In the genomic region with DNA sequence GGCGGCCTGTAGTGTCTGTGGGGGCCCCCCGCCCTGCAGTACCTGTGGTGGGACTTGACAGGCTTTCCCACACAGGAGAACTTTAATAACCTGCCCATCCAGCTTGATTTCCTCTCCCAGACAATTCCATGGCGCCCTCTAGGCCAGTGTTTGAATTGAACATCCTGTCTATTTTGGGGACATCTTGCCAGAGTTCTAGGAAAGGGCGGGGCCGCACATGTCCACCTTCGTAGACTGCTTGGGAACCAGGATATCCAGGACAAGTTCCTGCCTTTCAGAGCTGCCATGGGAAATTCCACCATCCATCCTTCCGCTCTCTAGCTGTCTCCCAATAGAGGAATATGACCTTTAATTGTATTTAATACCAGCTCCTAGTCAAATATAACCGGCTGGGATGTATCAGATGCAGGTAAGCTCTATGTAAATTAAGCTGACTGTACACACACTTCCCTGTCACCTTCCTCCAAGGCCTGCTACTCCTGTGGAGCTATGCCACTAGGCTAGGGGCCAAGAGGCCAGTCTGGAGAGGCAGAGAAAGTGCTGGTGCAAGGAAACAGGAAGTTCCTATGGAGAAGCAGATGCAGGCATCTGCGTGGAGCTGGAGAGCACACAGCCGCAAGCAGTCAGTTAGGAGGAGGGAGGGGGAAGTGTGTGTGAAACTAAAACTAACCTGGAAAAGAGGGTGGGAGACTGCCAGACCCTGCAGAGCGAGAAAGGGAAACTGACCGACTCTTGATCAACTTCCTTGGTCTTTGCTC, we compare ENCODE assay signal across 9 mouse cellular contexts. TPM values are rescaled to one million over a fixed set of nuclear protein-coding genes. Genes with fewer than 3 reads are reported as not detected.
DNase-seq lines count a peak whose midpoint lies in the region; ATAC-seq and TF ChIP-seq lines count a peak whose summit lies in the region.
"Had no signal": no experiment of that assay in that cellular context is flagged by ENCODE, and none has a peak within 500 bp of the region (broad histone marks: within the 10 kb centered on the region; RNA-seq: fewer than 3 reads in every experiment).

No protein-coding gene starts in this region.

- no peak overlapping the region for H3K4me3 ChIP-seq in layer of hippocampus, adult 2 months
- no peak overlapping the region for H3K4me3 ChIP-seq in kidney, postnatal 0 days (replicated peaks; ENCODE audit: low read depth, low read length)
- H3K4me3 ChIP-seq in hindbrain, embryonic 10.5 days = no peak overlapping the region
- H3K4me3 ChIP-seq: myocyte had no signal

- no peaks in the 10 kb centered on the region for H3K27me3 ChIP-seq in kidney, postnatal 0 days (ENCODE audit: insufficient read depth, low read length)
- no peaks in the 10 kb centered on the region for H3K27me3 ChIP-seq in hindbrain, embryonic 10.5 days (ENCODE audit: insufficient read depth, poor library complexity, severe bottlenecking)

- no peak for DNase-seq in layer of hippocampus, adult 2 months (ENCODE audit: low spot score in 2 of 2)
- DNase-seq in layer of hippocampus, adult 18-20 months (ENCODE audit: low spot score in 2 of 2) = no peak
- DNase-seq in heart, adult 8-10 months (ENCODE audit: low spot score) = peak; percentile 75
- peak; percentile 28 for DNase-seq in kidney, postnatal 0 days (ENCODE audit: low spot score)
- DNase-seq in T-cell, adult 2 months (ENCODE audit: low spot score) = no peak
- DNase-seq in thymus, postnatal 14 days = no peak
- no peak for DNase-seq in hindbrain, embryonic 10.5 days (ENCODE audit: low spot score)

- 75% methylated on average over 12 of the region's 12 CpGs for WGBS in kidney, postnatal 0 days
- 86% methylated on average over 12 of the region's 12 CpGs for WGBS in hindbrain, embryonic 10.5 days

- H3K4me2 ChIP-seq in kidney, postnatal 0 days (ENCODE audit: low read length) = no peak overlapping the region

- 0 out of 2 replicates have a peak, but pooled peaks cover 4% of the 10 kb centered on the region for H3K36me3 ChIP-seq in kidney, postnatal 0 days (ENCODE audit: insufficient read depth, low read length)
- H3K36me3 ChIP-seq in hindbrain, embryonic 10.5 days = peaks cover 27% of the 10 kb centered on the region

- H3K9me3 ChIP-seq in kidney, postnatal 0 days (replicated peaks; ENCODE audit: low read length) = no peaks in the 10 kb centered on the region
- no peaks in the 10 kb centered on the region for H3K9me3 ChIP-seq in hindbrain, embryonic 10.5 days

- H3K4me1 ChIP-seq in kidney, postnatal 0 days (replicated peaks; ENCODE audit: insufficient read depth, low read length) = peaks cover 4% of the 10 kb centered on the region
- H3K4me1 ChIP-seq in hindbrain, embryonic 10.5 days (replicated peaks) = peaks cover 15% of the 10 kb centered on the region

- no peak overlapping the region for H3K27ac ChIP-seq in layer of hippocampus, adult 2 months
- H3K27ac ChIP-seq in kidney, postnatal 0 days = peak overlapping the region; percentile 28
- no peak overlapping the region; the same call in 1 of the 2 replicates for H3K27ac ChIP-seq in hindbrain, embryonic 10.5 days

- peak; percentile 31 for TF ChIP-seq CTCF in layer of hippocampus, adult 2 months (conservative IDR thresholded peaks at IDR 0.05)
- no peak for TF ChIP-seq CTCF in kidney, postnatal 0 days (IDR thresholded peaks at IDR 0.05; ENCODE audit: low read depth)

- H3K9ac ChIP-seq in kidney, postnatal 0 days (ENCODE audit: low read depth, low read length) = no peak overlapping the region

- no peak for ATAC-seq in kidney, postnatal 0 days (replicated peaks; ENCODE audit: low FRiP score, low read depth)
- ATAC-seq in megakaryocyte, adult 5-6 weeks (ENCODE audit: poor library complexity, severe bottlenecking) = peak; percentile 82

RNA-seq across cellular contexts. Expression of gene B4galt4, which starts 16.2 kb away (rescaled TPM):
- total RNA-seq in layer of hippocampus, adult 2 months (2021) = 10 to 100 TPM; 34.3 to 39.7 TPM
- 10 to 100 TPM; 35.1 to 35.7 TPM for total RNA-seq in layer of hippocampus, adult 18-20 months (2021)
- 10 to 100 TPM in 2 of 4 experiments, 1 to 10 TPM in 2; 7.2 to 11.7 (median 9.6) TPM for total RNA-seq in heart, adult 8-10 months (2022)
- 28.8 and 29.9 TPM in 2 replicates for polyA plus RNA-seq in kidney, postnatal 0 days (2015; fragmentation: Nextera tagmentation; extraction: Ambion mirVana)
- 12.2 and 20.8 TPM in 2 replicates for total RNA-seq in megakaryocyte, adult 5-6 weeks (2015)
- total RNA-seq in megakaryocyte, adult 5-6 weeks (2017) = 21.4 and 26.2 TPM in 2 replicates
- 25.5 and 25.6 TPM in 2 replicates for polyA plus RNA-seq in hindbrain, embryonic 10.5 days (2016; fragmentation: Nextera tagmentation; extraction: Ambion mirVana)

RNA-seq across cellular contexts. Expression of gene Upk1b, which starts 41.8 kb away (rescaled TPM):
- 1 to 10 TPM; 1.6 to 1.7 TPM for total RNA-seq in layer of hippocampus, adult 2 months (2021)
- 1 to 10 TPM; 3.0 to 5.4 TPM for total RNA-seq in layer of hippocampus, adult 18-20 months (2021)
- 1 to 10 TPM; 2.8 to 6.2 (median 4.2) TPM for total RNA-seq in heart, adult 8-10 months (2022)
- 33.9 and 47.9 TPM in 2 replicates for polyA plus RNA-seq in kidney, postnatal 0 days (2015; fragmentation: Nextera tagmentation; extraction: Ambion mirVana)
- total RNA-seq in megakaryocyte, adult 5-6 weeks (2015) = 1.0 and 1.3 TPM in 2 replicates
- total RNA-seq in megakaryocyte, adult 5-6 weeks (2017) = 1.2 and 1.7 TPM in 2 replicates
- polyA plus RNA-seq in hindbrain, embryonic 10.5 days (2016; fragmentation: Nextera tagmentation; extraction: Ambion mirVana) = 0.52 and 1.8 TPM in 2 replicates

RNA-seq across cellular contexts. Expression of gene Arhgap31, which starts 45.2 kb away (rescaled TPM):
- total RNA-seq in layer of hippocampus, adult 2 months (2021) = 10 to 100 TPM; 17.9 to 18.5 TPM
- 10 to 100 TPM; 18.0 to 19.5 TPM for total RNA-seq in layer of hippocampus, adult 18-20 months (2021)
- 10 to 100 TPM; 32.9 to 44.3 (median 39.1) TPM for total RNA-seq in heart, adult 8-10 months (2022)
- 5.4 and 5.9 TPM in 2 replicates for polyA plus RNA-seq in kidney, postnatal 0 days (2015; fragmentation: Nextera tagmentation; extraction: Ambion mirVana)
- total RNA-seq in megakaryocyte, adult 5-6 weeks (2015) = 20.4 and 21.4 TPM in 2 replicates
- 10.0 and 14.6 TPM in 2 replicates for total RNA-seq in megakaryocyte, adult 5-6 weeks (2017)
- polyA plus RNA-seq in hindbrain, embryonic 10.5 days (2016; fragmentation: Nextera tagmentation; extraction: Ambion mirVana) = 8.8 and 9.0 TPM in 2 replicates

Comparison
In these comparisons a context has a peak if more than half of its experiments do, and no peak if none do; other contexts are left out.
1. DNase-seq: peak in heart, adult 8-10 months (single experiment) and kidney, postnatal 0 days (single experiment); none in layer of hippocampus, adult 2 months (0 of 2), layer of hippocampus, adult 18-20 months (0 of 2), T-cell, adult 2 months (single experiment), thymus, postnatal 14 days (single experiment) and hindbrain, embryonic 10.5 days (single experiment).